Mouse (Mus musculus): ENCODE data around the gene Gm28047.

Gm28047 gene

DNA sequence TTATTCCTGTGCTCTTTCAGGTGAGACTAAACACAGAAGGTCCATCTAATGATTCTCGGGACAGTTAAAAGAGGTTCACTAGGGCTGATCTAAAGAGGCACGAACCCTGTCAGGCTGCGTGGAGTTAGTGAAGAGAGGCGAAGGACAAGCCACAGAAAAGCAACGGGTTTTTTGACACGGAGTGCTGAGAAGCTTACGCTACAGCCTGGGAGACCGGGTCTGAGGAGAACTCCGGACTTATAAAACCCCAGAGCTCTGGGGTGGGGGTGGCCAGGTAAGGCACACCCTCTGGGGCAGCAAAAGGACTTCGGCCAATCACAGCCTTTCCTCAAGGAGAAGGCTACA lies 107.3 kb downstream of the Gm28047 start:
- DNase-seq (ENCODE audit: extremely low spot score, low read depth, low spot score), result no peak

DNA sequence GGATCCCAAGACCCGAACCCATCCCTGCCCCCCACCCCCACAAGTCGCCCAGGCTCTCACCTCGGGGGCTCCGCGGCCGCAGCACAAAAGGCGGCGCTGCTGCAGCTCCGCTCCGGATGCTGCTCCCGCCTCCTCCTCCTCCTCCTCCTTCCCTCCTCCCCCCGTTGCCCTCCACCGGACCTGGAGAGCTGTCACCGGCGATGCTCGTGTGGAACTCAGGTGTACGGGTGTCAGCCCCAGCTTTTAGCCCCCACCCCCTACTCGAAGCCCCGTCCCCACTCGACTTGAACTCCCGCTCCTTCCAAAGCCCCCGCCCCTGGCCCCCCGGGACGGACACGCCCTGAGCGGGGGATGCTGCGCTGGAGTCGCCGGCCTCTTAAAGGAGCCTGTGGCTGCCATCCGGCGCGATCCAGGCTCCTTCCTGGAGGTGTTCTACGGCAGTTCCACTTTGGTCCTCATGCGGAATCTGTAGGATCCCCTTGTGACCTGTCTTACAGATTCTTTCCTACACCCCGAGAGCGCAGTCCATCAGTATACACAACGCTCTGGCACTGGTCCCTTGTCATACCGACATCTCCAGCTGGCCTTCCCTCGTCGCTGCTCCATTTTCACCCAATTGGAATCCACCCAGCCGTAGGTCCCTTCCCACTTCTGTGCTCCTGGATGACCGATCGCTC lies 108.0 kb downstream of the Gm28047 start, which contains the start of gene Map3k12:
Gene Map3k12 (minus strand): TSS at position 337 of the 677 bp plus-strand sequence.
- DNase-seq (ENCODE audit: extremely low spot score, low read depth, low spot score), result no peak

DNA sequence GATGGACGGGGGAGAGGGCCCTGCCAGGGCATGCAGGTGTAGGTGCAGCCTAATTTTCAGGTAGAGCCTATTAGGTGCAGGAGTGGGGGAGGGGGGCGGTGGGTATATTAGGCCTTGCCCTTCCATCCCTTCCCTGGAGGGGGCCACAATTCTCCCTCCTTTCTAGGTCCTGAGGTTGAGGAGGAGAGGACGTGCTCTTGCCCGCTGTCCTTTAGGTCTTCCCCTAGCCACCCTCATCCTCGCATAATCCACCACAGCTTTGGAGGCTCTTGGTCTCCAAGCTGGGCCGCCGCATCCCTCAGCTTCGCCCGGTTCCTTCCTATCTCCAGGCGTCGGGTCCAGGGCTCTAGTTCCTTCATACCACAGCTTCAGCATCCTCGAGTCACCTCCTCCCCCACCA lies 108.6 kb downstream of the Gm28047 start:
- no peak for DNase-seq (ENCODE audit: extremely low spot score, low read depth, low spot score)

DNA sequence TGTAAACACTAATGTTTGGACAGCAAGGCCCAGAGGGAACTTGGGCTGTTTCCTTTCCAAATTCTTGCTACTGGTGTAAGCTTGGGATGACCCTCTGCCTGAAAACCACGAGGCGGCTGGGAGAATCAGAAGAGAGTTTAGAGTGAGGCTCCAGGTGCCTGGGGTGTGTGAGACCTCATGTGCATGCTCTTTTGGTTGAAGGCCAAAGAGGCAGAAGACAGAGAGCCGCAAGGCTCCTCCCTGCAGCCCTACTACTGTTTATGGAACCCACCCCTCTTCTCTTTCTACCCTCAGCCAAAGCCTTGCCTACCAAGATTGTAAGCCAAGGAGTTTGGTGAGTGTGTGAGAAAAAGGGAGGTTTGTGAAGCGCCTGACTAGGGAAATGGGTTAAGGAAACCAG lies 109.1 kb downstream of the Gm28047 start:
- DNase-seq (ENCODE audit: extremely low spot score, low read depth, low spot score), result no peak

DNA sequence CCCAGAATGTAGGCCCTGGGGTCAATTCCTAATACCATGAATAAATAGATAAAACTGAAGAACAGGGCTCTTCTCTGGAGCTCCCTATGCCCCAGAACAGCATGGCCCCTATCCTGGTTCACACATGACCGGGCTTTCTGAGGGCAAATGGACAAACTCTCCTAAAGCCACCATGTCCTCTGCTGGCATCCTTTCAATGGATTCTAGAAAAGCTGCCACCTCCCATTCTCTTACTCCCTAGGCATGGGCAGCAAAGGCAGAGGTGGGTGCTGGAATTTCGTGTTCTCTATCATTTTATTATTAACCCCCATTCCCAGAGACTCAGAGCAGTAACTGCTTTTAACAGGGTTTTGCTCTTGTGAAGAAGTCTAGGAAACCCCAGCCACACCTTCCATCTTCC lies 109.6 kb downstream of the Gm28047 start:
- no peak for DNase-seq (ENCODE audit: extremely low spot score, low read depth, low spot score)

DNA sequence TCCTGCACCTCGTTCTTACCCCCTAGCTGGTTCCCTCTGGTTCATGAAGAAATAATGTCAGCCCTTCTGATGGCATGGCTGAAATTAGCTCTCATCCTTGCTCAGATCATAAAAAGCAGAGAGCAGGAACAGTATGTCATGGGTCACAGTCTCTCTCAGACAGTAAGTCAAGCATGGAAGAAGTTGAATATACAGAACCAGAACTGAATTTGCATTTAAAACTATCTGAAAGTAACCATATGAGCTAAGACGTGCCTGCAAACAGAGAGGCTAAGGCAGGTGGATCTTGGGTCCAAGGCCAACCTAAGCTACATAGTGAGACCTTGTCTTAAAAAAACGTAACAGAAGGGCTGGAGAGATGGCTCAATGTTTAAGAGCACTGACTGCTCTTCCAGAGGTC lies 111.9 kb downstream of the Gm28047 start:
- no peak for DNase-seq (ENCODE audit: extremely low spot score, low read depth, low spot score)

DNA sequence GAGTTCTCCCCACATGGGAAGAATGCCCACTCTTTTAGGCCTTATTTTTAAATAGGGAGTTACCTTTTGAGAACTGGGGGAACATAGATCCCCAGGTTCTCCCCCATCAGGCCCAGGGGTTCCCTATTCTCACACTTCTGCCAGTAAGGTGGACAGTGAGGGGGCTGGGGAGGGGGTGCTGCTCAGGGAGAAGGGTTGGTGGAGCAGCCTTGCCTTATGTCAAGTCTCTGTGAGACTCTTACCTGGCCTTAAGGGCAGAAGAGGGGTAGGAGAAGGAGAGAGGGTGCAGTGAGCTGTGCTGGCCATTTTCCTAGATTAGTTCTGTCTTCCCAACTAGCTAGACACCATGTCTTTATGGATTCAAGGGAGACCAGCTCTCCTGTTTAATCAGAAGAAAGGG lies 112.4 kb downstream of the Gm28047 start:
- DNase-seq (ENCODE audit: extremely low spot score, low read depth, low spot score), result no peak

DNA sequence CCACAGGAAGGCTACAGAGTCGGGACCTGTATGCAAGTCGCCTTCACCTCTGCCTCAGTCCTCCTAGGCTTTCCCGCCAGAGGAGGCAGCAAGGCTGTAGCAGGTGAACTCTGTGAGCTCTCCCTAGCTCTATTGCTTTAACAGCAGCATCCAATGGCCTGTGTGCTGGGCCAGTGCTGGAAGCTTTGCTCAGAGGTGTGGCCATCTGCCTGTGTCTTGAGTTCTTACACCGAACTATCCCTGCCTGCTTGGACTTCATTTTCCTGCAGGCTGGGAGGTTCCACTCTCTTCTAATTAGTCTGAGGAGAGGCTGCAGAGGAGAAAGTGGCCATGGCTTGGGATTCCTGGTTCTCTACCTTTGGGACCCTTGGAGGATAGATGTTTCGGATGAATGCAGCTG lies 112.9 kb downstream of the Gm28047 start:
- no peak for DNase-seq (ENCODE audit: extremely low spot score, low read depth, low spot score)

DNA sequence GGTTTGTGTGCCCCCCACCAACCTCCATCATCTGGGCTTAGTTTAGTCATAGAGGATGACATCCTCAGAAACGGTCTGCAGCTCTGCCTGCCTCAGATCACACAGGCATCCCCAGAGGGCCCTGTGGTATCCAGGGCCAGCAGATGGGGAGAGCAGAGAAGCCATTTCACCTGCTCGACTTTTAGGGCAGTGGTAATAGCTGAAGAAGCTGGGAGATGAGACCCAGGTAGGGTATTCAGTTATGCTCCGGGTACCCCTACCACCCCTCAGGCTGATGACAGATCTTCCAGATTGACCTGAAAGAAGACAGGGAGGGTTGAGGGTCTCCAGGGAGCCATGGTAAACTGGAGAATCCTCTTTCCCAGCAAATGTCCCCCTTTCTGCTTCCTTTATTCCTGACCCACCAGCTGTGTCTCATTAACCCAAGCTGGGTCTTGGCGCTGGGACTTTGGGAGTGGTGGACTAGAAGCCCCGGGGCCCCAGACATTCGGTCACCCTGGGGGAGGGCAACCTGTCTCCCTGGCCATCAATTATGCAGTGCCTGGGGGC lies 113.5 kb downstream of the Gm28047 start:
- no peak for DNase-seq (ENCODE audit: extremely low spot score, low read depth, low spot score)

DNA sequence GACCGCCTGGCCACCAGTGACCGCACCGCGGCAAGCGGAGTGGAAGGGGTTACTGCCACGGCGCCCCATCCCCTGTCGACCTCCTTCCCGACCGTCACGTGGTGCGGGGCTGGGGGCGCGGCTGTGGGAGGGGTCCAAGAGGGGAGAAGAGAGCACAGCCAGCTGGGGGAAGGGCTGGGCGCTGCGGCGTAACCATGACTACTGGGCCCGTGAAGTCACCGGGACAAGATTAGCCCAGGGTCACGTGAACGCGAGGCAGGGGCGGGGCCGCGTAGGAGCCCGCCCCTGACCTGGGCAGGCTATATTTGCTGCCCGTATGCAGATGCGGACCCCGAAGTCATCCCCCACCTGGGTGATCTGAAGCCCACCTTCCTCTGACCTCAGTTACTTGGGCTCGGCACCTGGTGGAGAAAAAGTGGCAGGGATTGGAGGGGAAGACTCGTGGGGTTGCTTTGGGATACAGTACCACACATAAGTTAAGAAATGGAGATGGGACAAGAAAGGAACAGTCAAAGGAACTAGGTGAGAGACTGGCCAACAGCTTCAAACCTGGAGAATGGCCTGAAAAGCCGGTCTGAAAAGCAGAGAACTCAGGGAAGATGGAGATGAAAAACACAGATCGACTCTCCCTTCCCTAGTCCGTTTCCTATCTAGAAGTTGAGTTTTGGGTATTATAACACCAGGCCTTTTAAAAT lies 114.1 kb downstream of the Gm28047 start:
- peak; percentile 73 for DNase-seq (ENCODE audit: extremely low spot score, low read depth, low spot score)

DNA sequence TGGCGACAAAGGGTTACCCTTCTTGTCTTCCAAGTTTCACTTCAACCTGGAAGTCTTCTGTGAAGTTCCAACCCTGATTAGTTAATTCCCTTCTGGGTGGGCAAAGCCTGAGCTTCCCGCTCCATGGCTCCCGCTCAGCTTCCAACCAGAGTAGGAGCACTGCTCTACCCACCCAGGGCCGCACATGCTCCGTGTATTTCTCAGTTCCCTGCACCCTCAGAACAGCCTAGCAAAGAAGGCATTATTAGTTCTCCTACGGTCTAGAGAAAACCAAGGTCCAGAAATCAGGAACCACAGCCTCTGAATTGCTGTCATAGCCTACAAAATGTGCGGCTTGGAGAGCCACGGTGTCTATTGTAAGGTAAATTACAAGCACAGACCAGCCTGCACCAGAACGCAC lies 114.8 kb downstream of the Gm28047 start:
- no peak for DNase-seq (ENCODE audit: extremely low spot score, low read depth, low spot score)

DNA sequence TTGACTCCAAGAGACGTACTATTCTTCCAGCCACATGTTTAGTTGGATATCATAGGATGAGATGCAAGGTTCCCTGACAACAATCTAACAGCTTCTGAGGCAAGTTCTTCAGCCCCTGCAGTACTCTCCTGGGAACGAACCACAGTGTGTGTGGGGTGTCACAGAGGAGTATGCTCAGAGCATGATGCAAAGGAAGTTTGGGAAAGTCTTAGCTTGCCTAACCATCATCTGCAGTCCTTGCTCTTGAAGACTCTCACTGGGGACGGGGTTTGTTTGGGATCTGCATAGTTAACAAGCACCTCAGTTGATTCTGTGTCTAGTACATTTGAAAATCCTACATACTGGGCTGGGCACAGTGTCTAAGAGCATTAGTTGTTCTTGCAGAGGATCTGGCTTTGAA lies 116.5 kb downstream of the Gm28047 start:
- DNase-seq (ENCODE audit: extremely low spot score, low read depth, low spot score), result no peak

DNA sequence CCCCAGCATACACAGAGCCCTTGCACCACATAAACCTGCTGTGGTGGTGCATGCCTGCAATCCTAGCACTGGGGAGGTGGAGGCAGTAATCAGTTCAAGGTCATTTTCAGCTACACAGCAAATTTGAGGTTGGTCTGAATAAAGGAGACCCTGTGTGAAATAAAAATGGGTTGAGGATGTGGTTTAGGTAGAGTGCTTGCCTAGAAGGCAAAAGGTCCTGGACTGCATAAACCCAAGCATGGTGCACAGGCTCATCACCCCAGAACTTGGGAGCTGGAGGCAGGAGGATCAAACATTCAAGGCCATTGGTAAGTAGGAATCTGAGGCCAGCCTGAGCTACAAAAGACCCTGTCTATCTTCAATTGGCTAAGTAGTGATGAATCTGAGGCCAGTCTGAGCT lies 117.3 kb downstream of the Gm28047 start:
- DNase-seq (ENCODE audit: extremely low spot score, low read depth, low spot score), result no peak

DNA sequence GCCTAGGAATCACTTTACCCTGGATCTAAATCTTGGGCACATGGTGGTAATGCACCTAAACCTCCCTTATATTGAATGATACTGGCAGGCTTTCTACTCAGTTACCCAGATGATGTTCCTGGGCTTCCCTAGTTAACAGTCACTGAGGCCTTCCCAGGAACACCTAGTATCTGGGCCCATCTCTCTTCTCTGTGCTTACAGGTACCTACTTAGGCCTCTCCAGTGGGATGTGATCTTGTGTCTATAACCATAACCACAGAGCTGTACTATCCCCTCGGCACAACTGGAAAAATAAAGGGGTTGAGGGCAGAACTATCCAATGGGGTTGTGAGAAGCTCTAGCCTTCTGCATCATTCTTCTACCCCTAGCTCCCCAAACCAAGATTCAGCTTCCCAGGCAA lies 118.0 kb downstream of the Gm28047 start:
- DNase-seq (ENCODE audit: extremely low spot score, low read depth, low spot score), result no peak

DNA sequence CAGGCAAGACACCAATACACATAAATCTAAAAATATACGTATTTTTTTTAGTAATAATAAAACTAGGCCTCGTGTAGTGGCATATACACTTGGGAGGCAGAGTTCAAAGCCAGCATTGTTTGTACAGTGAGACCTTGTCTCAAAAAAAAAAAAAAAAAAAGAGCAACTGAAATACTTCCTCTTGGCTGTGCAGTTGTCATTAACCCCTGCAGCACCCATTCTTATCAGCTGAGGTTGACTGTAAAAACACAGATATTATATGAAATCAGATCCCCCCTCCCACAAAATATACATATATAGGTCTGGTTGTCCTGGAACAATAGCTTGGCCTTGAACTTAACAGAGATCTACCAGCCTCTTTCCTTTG lies 118.4 kb downstream of the Gm28047 start:
- DNase-seq (ENCODE audit: extremely low spot score, low read depth, low spot score), result no peak

DNA sequence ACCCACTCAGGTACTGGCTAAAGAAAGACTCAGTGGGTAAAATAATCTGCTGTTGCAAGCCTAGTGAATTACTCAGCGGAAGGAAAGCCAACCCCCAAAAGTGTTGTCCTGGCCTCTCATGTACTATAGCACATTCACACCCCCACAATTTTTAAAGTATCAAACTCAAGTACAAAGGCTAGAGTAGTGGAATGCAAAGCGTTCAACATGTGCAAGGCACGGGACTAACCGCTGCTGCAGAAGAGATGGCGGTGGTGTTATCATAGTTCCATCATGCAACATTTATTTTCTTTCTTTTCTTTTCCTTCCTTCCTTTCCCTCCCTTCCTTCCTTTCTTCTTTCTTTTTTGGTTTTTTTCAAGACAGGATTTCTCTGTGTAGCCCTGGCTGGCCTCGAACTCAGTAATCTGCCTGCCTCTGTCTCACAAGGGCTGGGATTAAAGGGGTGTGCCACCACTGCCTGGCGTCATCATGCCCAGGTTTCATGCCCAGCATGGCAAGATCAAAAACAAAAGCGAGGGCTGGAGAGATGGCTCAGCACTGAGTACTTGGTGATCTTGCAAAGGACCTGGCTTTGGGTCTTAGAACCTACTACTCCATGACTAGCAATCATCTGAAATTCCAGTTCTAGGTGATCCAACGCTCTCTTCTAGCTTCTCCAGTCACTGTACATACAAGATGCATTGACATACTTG lies 119.0 kb downstream of the Gm28047 start:
- no peak for DNase-seq (ENCODE audit: extremely low spot score, low read depth, low spot score)

DNA sequence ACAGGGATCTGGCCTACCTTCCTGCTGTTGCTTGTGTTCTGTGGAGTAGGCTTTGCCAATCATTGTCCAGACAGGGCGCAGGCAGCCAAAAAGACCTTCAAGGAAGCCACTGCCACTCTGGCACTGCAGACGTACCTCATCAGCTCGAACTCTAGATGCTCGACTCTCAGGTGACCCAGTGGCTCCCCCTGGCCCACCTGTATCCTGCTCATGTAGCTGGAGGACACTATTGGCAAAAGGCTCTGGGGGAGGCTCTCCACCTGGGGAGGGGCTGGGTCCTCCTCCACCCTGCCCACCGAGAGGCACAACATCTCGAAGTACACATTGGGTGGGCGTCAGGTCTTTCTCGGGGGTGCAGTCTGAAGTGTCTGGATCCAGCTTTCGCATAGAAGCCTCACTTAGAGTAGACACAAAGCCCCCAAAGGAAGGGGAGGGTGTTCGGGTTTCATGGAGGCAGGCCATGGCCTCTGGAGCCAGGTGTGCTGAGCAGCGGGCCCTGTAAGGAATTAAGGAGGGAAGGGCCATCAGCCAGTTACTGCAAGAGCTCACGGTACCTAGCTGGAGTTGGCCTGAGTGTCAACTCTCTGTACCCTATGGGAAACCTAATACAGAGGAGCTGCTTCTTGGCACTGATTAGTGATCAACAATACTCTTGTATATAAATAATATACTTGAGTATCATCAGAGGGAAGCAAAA lies 119.6 kb downstream of the Gm28047 start:
- no peak for DNase-seq (ENCODE audit: extremely low spot score, low read depth, low spot score)

DNA sequence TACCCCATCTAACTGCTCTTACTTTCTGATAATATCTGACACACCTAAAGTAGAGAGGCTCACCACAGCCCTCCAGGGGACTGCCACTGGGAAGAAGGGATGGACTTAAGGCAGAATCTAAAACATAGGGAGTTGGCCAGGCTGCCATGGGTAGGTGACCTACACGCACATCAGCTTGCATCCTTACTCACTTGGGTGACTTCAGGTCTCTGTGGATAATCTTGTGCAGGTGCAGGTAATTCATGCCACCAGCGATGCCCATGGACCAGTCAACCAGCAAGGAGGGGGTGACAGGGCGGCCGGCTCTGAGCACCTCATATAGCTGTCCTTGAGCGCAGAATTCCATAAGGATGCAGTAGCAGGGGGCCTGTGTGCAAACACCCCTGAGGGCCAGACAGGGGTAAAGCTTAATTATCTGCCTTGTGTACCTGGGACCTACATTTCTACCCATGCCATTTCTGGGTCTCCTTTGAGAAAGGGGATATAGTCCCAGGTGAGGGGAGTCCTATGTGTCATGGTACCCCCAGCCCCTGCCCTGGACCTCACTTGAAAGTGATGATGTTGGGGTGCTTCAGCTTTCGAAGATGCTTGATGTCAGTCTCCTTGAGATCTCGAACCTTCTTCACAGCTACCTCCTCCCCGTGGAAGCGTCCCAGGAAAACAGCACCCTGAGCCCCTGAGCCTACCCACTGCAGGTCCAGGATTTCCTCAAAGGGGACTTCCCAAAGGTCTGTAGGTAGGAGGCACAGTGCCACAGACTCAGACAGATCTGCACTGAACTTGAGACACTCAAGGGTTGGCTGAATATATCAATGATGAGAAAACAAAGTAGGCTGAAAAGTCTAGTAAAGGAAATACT lies 120.7 kb downstream of the Gm28047 start:
- no peak for DNase-seq (ENCODE audit: extremely low spot score, low read depth, low spot score)

DNA sequence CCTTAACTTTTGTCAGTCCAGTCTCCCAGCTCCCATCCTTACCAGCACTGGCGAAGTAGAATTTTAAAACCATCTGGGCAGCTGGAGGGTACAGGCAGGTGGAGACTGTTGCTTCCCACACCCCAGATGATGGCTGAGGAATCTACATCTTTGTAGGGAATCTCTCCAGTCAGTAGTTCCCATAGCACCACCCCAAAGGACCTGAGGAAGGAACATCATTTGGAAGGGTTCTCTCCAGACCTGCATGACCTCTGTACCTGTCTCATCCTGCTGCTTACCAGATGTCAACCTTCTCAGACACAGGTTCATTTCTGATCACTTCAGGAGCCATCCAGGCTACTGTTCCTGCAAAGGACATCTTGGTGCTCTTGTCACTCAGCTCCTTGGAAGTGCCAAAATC lies 121.4 kb downstream of the Gm28047 start, which contains the start of gene Gm10337:
Gene Gm10337 (plus strand): TSS at position 276 of the 400 bp plus-strand sequence.
- no peak for DNase-seq (ENCODE audit: extremely low spot score, low read depth, low spot score)

DNA sequence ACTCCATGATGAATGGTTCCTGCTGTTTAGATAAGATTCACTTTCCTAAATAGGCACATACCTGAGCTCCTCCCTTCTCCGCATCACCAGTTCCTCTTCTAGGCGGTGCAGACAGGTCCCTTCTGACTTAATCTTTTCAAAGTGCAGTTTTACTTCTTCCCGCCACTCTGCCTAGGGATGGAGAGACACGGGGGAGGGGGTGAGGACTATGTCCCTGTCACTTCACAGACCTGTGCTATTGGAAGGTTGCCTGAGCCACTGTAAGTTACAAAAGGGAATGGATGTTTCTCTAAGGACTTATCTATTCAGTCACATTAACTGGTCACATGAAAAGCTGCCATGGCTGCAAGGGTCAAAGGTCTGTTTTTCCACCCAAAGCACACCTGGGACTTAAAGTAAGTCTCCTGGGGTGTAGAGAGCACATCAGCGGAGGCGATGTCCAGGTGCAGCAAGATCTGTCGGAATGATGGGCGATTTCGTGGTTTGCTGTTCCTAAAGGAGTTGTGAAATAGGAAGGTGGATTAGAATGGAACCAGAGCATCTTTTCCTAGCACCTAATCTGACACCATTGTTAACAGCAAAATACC lies 122.5 kb downstream of the Gm28047 start:
- DNase-seq (ENCODE audit: extremely low spot score, low read depth, low spot score), result no peak

Data from hindlimb bud, embryonic 11.5 days (tissue).